Mouse (Mus musculus): ENCODE measurements around the gene Cpsf4l. TPM values are rescaled to one million over a fixed set of nuclear protein-coding genes. Genes with fewer than 3 reads are reported as not detected.

Gene Cpsf4l
- total RNA-seq, 2 experiments from 2014 or later, result not detected

DNA sequence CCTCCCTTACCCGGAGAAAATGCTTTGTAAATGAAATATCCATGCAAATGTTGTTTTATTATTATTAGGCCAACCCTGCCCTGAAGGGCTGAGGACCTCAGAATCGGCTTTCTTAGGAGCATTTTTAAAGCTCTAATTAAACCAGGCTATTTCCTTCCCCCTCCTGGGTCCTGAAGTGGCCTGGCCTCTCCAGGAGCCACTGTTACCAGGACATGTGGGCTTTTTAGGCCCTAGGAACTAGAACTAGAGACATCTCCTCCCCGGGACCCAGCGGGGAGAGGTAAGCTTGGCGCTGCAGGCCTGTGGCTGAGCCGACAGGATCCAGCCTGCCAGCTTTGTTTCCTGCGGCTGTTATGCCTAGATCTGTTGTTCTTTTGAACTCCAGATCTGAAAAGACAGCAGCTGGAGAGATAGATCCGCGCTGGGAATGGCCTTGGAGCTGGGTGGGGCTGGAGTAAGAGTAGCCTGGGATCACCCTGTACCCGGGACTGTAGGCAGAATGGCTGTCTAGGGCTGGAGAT lies 500 bp upstream of the Cpsf4l start:
- intact Hi-C loops (cut with DNase I), result no loop called here
- DNase-seq (ENCODE audit: extremely low spot score in 1 of 2, low spot score in 2 of 2), result peak in 1 of 2 experiments; percentile 62

DNA sequence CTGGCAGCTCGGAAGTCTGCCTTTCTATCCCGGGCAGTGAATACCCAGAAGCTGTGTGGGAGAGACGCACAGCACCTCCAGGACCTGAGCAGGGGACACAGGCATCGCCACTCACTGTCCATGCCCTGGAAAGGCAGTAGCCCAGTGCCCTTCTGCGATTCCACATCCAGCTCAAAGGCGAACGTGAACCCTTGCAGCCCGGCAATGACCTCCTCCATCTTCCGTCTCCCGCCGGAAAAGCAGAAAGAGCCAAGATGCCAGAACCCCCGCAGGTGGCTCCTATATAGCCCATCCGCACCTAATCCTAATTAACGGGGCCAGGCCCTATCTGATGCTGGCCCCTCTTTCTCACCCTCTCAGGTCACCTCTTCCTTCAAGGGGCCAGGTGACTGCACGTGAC lies 545 bp downstream of the Cpsf4l start:
- intact Hi-C loops (cut with DNase I), result loop anchor here (10.0 kb wide), 1 partner anchor 356 kb away; the partner anchor contains the start of gene Sdk2
- DNase-seq (ENCODE audit: extremely low spot score in 1 of 2, low spot score in 2 of 2), result no peak

DNA sequence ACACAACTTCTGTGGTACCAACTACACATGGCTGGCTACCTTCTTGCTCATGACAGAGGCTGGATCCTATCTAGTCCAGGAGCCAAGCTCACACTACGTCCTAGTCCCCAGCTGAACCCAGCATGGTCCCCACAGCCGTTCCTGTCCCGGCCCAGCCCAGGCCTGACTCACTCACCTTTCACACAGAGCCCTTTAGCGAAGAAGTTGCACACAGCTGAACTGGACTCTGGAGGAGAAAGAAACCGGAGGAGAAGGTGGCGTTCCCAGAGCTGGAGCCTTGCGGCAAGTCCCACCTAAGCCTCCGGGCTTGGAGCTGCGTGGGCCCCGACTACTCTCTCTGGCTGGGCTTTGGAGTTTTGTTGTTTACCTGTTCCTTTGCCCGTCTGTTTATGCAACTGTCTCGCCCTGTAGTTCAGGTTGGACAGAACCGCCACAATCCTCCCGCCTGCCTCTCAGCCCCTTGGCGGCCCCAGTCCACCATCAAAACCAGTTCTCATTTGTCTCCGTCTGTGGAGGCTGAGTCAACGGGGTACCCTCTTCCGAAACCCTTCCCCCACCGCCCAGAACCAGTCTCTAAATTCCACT lies 1.1 kb downstream of the Cpsf4l start:
- no peak for DNase-seq (ENCODE audit: extremely low spot score in 1 of 2, low spot score in 2 of 2)
- intact Hi-C loops (cut with DNase I), result loop anchor here (10.0 kb wide), 1 partner anchor 356 kb away; the partner anchor contains the start of gene Sdk2

DNA sequence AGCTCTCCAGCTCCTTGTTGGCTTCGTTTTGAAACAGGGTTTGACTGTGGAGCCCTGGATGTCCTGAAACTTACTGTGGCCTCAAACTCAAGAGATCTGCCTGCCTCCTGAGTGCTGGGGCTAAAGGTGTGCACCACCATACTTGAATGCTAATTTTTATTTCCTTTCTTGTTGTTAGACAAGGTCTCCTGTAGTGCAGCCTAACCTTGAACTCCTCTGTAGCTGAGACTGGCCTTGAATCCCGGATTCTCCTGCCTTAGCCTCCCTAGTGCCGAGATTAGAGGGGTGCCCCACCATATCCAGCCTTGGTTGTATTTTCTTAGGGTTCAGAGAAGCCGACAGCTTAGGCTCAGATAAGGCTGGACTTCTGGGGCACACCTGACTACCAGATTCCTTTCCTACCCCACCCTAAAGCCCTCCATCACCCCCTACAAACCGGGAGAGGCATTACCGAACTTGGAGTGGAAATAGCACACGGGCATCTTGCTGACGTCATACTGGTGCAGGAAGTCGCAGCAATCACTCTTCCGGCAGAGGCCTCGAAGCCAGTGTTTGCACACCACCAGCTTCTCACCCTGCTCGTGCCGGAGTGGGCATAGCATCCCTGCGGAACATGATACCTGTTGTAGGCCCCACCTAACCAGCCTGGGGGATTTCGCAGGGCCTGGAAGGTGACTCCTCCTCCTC lies 3.7 kb downstream of the Cpsf4l start:
- intact Hi-C loops (cut with DNase I), result loop anchor here (10.0 kb wide), 1 partner anchor 359 kb away; the partner anchor contains the start of gene Sdk2
- DNase-seq (ENCODE audit: extremely low spot score in 1 of 2, low spot score in 2 of 2), result no peak

DNA sequence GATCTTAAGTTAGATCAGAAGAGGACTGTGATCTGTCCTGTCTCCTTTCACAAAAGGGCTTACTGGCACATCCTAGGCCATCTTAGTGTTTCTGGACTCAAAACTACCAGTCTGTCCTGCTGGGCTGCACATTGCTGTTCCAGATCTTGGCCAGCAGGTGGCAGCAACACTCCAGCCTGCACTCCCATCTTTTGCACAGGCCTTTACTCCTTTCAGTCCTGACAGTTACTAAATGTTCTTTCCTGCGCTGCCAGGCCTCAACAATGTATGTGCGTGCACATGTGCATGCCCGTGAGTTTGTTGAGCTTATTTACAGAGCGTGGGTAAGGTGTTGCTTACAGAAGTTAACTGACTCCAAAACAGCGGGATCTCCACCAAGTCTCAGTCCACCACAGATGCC lies 6.1 kb downstream of the Cpsf4l start:
- DNase-seq (ENCODE audit: extremely low spot score in 1 of 2, low spot score in 2 of 2), result peak; percentile 72 to 79
- intact Hi-C loops (cut with DNase I), result loop anchor here (1.0 to 10.0 kb wide), 3 partner anchors 108 to 934 kb away; partner anchors contain the start of gene Sdk2

DNA sequence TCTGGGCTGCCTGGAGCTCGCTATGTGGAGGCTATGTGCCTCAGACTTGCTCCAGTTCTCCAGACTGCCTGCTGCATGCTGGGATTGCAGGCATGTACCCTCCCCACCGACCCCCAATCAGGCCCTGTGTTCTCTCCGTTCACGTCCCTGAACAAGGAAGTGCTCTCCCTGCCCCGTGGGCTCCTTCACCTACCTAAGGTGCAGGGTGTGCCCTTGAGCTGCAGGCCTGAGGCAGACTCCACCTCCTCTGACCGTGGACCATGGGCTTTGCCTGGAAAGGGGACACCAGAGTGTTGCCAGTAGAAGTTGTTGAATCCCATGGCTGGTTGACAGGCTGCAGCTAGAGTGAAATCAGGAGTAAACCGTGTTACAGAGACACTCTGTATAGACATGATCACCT lies 10.2 kb downstream of the Cpsf4l start:
- intact Hi-C loops (cut with DNase I), result loop anchor here (5.0 to 10.0 kb wide), 2 partner anchors 365 to 938 kb away; partner anchors contain the start of gene Sdk2
- DNase-seq (ENCODE audit: extremely low spot score in 1 of 2, low spot score in 2 of 2), result no peak

DNA sequence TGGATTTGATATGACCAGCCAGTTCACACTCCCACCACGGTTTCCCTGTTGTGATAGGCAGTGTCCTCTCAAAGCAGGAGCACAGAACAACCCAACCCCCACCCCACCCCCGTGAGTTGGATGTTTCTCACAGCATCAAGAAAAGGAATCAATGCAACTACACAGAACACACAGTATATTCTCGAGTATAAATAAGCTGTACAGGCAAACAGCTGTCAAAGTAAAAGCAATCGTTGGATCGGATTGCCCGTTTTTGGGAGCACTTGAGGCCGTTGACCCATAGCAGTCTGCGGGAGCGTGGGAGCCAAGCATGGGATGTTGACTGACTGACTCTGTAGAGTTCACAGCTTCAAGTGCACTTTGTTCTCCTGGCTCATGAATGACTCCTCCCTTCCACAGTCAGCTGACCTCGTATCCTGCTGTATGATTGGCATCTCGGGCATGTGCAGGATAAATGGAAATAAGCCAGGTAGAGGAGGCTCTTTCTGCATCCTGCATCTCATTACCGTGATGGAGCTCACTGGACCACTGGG lies 11.7 kb downstream of the Cpsf4l start:
- intact Hi-C loops (cut with DNase I), result no loop called here
- peak in 1 of 2 experiments; percentile 67 for DNase-seq (ENCODE audit: extremely low spot score in 1 of 2, low spot score in 2 of 2)

DNA sequence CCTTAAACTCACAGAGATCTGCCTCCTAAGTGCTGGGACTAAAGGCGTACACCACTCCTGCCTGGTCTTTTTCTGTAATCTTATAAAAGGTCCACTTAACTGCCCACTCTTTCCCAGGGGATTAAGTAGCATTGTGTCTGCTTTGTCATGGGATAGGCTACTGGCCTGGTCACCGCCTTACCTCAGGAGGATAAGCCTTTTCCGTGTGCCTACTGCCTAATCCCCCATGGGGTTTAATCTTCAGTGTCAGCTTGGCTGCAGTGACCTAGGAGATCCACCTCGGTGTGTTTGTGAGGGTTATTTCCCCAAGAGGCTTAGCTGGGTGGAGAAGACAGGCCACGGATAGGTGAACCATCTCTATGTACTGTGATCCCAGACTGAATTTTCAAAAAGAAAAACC lies 12.2 kb downstream of the Cpsf4l start:
- DNase-seq (ENCODE audit: extremely low spot score in 1 of 2, low spot score in 2 of 2), result no peak
- intact Hi-C loops (cut with DNase I), result no loop called here

DNA sequence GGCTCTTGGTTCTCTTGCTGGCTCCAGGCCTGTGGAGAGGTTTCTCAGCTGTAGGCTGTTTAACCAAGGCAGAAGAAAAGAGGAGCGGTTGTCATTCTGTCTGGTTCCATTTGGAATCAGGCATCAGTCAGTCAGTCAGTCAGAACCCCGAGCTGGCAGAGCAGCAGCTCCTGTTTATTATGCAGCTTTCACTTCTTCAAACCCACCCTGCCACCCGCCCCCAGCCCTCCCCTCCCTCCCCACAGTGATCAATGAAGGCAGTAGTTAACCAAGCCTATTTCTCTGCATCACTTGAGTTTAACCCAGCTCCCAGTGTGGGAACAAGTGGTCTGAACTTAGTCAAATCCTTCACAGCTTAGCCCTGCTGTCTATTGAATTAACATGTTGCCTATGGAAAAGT lies 18.0 kb downstream of the Cpsf4l start:
- intact Hi-C loops (cut with DNase I), result no loop called here
- DNase-seq (ENCODE audit: extremely low spot score in 1 of 2, low spot score in 2 of 2), result peak in 1 of 2 experiments; percentile 2

DNA sequence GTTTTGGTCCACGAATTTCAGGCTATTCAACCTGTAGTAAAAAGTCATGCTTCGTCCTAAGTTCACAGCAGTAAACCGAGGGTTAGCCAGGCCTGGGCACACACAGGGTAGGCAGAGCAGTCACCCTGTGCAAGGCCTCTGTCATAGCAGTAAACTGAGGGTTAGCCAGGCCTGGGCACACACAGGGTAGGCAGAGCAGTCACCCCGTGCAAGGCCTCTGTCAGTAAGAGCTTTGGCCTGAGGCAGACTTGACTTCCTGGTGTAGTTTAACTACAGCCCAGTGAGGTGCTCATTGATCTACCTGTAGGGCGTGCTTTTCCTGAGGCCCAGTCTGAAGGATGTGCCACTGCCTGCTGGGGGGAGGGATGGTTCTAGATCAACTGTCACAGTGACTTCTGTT lies 18.5 kb downstream of the Cpsf4l start:
- intact Hi-C loops (cut with DNase I), result no loop called here

DNA sequence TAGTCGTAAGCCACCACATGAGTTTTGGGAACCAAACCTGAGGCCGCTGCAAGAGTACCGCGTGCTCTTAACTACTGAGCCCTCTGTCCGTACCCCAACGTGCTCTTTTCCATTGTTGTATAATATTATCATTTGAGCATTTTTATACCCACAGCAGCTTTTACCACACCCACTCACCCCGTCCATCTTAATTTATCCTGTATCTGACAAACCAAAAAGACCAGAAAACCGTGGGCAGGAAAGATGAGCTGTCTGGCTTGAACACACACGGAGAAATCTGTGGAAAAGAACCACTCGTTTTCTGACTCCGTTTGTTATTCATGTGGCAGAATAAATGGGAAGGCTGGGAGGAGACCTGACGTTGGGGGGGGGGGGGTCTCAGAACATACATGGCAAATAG lies 19.3 kb downstream of the Cpsf4l start:
- no peak for DNase-seq (ENCODE audit: extremely low spot score in 1 of 2, low spot score in 2 of 2)
- intact Hi-C loops (cut with DNase I), result no loop called here

More for the DNA sequence above, 18.5 kb downstream of the Cpsf4l start:
- no peak for DNase-seq (ENCODE audit: extremely low spot score in 1 of 2, low spot score in 2 of 2)

DNA sequence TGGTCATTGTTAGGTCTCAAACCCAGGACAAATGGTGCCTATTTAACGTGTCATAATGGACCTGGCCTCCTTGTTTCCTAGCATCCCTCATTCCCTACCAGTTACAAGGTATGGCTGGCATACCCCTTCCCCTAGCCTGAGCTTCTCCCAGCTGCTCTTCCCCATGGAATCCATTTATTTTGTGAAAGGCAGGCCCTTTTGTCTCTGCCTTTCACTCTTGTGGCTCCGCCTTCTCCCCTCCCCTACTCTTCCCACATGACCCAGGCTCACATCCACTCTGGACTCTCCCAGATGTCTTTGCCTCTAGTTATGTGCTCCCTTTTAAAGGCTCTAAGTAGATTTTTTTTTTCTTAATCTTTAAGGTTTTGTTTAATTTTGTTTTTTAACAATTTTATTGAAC lies 22.8 kb downstream of the Cpsf4l start:
- DNase-seq (ENCODE audit: extremely low spot score in 1 of 2, low spot score in 2 of 2), result no peak
- intact Hi-C loops (cut with DNase I), result no loop called here

DNA sequence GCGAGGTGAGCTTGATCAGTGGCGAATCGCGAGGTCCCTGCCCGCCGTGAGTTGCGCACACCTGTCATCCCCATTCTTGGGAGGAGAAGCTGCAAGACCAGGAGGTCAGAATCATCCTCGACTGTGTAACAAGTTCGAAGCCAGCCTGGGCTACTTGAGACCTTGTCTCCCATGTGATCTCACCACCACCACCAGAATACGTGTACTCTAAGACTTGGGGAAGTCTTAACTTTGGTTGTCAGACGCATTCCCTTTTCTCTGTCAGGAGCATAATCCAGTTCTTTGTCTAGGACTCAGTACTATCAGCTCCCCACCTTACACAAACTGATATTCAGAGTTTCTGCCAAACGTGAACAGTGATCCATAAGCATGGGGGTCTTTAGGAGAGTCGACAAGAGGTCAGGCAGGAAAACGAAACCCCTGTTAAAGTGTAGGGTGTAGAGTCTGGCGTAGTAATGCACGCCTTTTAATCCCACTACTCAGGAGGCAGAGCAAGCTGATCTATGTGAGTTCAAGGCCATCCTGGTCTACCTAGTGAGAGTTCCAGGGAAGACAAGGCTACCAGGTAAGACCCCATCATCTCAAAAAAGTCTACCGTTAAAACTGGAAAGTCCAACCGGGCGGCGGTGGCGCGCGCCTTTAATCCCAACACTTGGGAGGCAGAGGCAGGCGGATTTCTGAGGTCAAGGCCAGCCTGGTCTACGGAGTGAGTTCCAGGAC lies 24.9 kb downstream of the Cpsf4l start:
- intact Hi-C loops (cut with DNase I), result no loop called here

DNA sequence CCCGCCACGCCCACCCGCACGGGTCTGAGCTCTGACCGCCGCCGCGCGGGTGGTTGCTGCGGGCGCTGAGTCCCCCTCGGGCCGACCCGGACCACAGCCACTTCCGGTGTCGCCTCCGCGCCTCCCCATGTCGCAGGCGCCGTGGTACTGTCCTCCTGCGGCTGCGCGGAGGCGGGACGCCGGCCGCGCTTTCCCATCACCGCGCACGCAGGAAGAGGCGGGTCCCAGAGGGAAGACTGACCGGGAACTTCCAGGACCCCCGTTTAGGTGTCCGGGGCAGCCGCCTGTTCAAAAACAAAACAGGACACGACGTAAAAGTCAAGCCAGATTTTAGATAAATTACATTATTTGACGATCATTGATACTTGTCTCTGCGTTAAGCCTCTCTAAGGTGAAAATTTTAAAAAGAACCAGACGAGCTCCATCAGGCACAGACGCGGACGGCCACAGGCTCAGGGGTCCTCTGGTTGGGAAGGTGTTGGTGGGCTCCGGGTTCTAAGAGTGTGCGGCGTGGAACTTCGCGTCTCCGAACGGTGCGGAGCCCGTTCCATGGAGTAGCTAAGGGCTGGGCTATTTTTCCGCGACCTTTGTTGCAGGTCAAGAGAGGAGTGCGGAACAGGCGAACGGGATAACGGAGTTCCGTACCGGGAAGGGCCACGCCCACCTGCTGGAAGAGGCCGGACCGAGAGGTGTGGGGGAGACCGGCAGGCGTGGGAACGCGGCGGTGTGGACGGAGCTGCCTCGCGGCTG lies 25.7 kb downstream of the Cpsf4l start, which contains the start of the genes Fam104a and D11Wsu47e:
Fam104a (minus strand) TSS at position 199 of the 750 bp plus-strand sequence.
D11Wsu47e (plus strand) TSS at position 456 of the 750 bp plus-strand sequence.
- intact Hi-C loops (cut with DNase I), result no loop called here
- DNase-seq (ENCODE audit: extremely low spot score in 1 of 2, low spot score in 2 of 2), result peak; percentile 89 to 96

More for the DNA sequence above, 24.9 kb downstream of the Cpsf4l start:
- DNase-seq (ENCODE audit: extremely low spot score in 1 of 2, low spot score in 2 of 2), result no peak

DNA sequence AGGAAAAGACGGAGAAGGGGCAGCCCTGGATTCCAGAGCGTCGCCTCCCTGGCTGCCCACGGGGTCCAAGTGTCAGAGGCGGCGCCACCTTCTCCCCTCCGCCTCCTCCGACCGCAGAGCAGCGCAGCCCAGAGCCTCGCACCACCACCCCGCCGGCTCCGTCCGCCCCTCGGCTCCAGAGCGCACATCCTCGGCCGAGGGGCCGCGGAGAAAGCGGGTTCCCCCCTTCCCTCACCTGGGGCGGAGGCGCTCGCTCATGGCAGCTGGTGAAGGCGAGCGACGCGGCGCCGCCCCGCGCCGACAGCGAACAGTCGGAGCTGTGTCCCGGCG lies 26.2 kb downstream of the Cpsf4l start:
- intact Hi-C loops (cut with DNase I), result no loop called here
- DNase-seq (ENCODE audit: extremely low spot score in 1 of 2, low spot score in 2 of 2), result no peak

DNA sequence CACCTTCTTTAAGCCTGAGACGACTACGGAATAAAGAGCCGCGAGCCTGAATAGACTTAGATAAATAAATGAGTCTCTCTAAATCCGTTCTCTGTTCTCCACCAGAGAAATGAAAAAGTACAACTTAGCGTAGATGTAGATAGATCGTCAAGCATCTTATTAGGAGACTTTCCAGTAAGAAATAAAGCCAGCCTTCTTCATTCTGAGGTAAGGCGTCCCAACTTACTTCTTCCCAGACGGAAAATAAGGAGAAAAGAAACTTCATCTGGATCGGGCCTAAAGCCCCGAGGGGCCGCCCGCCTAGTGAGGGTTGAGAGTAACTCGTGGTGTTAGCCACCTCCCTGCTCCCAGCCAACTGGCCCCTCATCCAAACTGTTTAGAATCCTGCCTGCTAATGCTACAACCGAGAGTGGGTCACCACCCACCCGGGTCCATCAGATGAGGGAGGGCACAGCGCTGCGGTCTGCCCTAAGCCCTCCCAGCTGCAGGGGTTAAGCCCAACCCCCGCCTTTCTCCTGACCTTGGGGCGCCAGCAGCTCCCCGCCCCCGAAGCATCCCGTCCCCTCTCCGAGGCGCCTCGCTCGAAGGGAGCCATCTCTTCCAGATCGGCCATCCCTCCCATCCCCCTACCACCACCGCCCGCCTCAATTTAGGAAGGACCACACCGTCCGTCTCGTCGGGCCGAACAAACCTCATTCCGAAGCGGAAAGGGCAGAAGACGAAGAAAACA lies 26.8 kb downstream of the Cpsf4l start:
- intact Hi-C loops (cut with DNase I), result no loop called here
- DNase-seq (ENCODE audit: extremely low spot score in 1 of 2, low spot score in 2 of 2), result peak in 1 of 2 experiments; percentile 87

DNA sequence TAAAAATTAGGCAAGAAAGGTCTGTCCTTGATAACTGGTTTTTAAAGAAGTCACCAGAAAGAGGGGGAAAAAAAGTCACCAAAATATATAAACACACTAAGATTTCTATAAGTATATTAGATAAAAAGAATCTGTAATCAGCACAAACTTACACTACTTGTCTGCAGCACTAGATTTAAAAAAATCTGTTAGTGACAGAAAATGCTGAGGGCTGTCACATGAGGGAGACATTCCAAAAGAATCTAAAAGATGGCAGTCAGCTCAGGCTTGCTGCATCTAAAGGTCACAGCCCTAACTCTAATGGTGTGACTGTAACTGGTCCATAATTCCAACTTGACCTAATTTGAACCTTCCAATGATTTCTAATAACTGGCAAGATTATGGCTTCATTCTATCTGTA lies 27.8 kb downstream of the Cpsf4l start:
- intact Hi-C loops (cut with DNase I), result no loop called here
- DNase-seq (ENCODE audit: extremely low spot score in 1 of 2, low spot score in 2 of 2), result no peak

DNA sequence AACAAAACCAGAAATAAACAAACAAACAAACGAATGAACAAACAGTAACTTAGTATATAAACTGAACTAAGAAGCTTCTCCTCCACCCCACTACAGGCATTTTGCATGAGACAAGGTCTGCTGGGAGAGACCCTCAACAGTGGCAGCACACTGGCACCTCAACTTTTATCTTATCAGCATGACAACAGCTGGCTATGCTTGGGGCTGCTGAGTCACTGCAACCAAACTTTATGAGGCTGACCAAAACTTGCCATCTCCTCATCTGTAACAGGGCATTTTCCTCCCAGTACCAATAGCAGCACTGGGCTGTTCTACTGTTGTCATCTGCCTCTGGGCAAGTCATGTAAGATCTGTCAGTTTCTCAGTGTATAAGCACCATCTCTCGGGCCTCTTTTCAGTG lies 28.9 kb downstream of the Cpsf4l start:
- intact Hi-C loops (cut with DNase I), result no loop called here
- DNase-seq (ENCODE audit: extremely low spot score in 1 of 2, low spot score in 2 of 2), result no peak

Measured in left cerebral cortex, postnatal 10 days (tissue).